Mouse (Mus musculus) embryonic facial prominence, embryonic 14.5 days (tissue): ENCODE measurements at regions not wholly inside any gene's neighbourhood (a gene's known extent, or its start where the extent isn't known, plus 50 kb on each side); places are given as distances from the start of the nearest gene placed in this dataset.

ENCODE experiments used
- ATAC-seq: fragments of 200-750 bp; cut with Nextera tagmentation; 2 replicates; pipeline ENCODE4 v1.8.0; 2017; ENCODE audit warnings: low read depth, moderate number of reproducible peaks, moderate TSS enrichment
- DNase-seq: peaks from one replicate; pipeline ENCODE4 v3.0.0-alpha.2; 2015; ENCODE audit warnings: low spot score
- H3K27ac ChIP-seq: fragments of 300-500 bp; sonication (generic); replicated peaks from 2 replicates; pipeline ENCODE4 v1.5.1; 2014; ENCODE audit warnings: low read depth, mild to moderate bottlenecking, low read length, moderate library complexity
- H3K27me3 ChIP-seq: fragments of 300-500 bp; sonication (generic); replicated peaks from 2 replicates; pipeline ENCODE4 v1.6.1; 2014; ENCODE audit warnings: low read length; ENCODE audit not compliant: control insufficient read depth, insufficient read depth
- H3K36me3 ChIP-seq: fragments of 300-500 bp; sonication (generic); 2 replicates; pipeline ENCODE4 v1.6.1; 2014; ENCODE audit warnings: low read length, mixed read lengths; ENCODE audit not compliant: control insufficient read depth, insufficient read depth
- H3K4me1 ChIP-seq: fragments of 300-500 bp; sonication (generic); 2 replicates; pipeline ENCODE4 v1.6.1; 2014; ENCODE audit warnings: antibody characterized with exemption, low read length; ENCODE audit not compliant: control insufficient read depth, insufficient read depth
- H3K4me2 ChIP-seq: fragments of 300-500 bp; sonication (generic); 2 replicates; pipeline ENCODE4 v1.6.1; 2014; ENCODE audit warnings: low read depth, mild to moderate bottlenecking, low read length, moderate library complexity, mixed read lengths
- H3K4me3 ChIP-seq: fragments of 300-500 bp; sonication (generic); 2 replicates; pipeline ENCODE4 v1.5.1; 2014; ENCODE audit warnings: low read depth, mild to moderate bottlenecking, low read length
- H3K9ac ChIP-seq: fragments of 300-500 bp; sonication (generic); 2 replicates; pipeline ENCODE4 v1.6.1; 2014; ENCODE audit warnings: low read depth, mild to moderate bottlenecking, low read length, moderate library complexity, mixed read lengths
- H3K9me3 ChIP-seq: fragments of 300-500 bp; sonication (generic); 2 replicates; pipeline ENCODE4 v1.6.1; 2016; ENCODE audit warnings: low read length; ENCODE audit not compliant: control insufficient read depth
- WGBS: fragments of 180-500 bp; shearing (Covaris S2); extraction: QIAGEN DNeasy Blood & Tissue Kit; methylation state at CpG from one replicate; pipeline ENCODE4 v1.1.7; 2014; 5-methylcytosine and 5-hydroxymethylcytosine counted together

DNA sequence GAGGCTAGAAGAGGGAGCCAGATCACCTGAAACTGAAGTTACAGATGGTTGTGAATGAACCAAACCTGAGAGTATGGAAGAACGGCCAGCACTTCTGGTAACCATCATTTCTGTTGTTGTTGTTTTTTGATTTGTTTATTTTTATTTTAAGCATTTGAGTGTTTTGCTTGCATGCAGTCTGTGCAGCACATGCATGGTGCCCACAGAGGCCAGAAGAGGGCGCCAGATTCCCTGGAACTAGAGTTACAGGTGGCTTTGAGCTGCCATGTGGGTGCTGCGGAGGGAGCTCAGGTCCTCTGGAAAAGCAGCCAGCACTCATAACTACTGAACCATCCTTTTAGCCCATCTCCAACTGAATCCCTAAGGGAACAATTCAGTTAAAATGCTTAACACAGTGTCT lies 159.7 kb downstream of the Gpat3 start:
- Histone ChIP-seq H3K4me2 (no peak overlapping the region), H3K27ac (no peak overlapping the region), H3K4me3 (no peak overlapping the region), H3K36me3 (no peaks in the 10 kb centered on the region), H3K9ac (no peak overlapping the region), H3K4me1 (no peaks in the 10 kb centered on the region), H3K9me3 (no peaks in the 10 kb centered on the region), H3K27me3 (no peaks in the 10 kb centered on the region)
- DNase-seq (no peak), ATAC-seq (no peak)
- WGBS: 58% methylated on average over 3 of the region's 3 CpGs

- DNase-seq (no peak), ATAC-seq (no peak)
- Histone ChIP-seq H3K4me1 (no peaks in the 10 kb centered on the region), H3K9ac (no peak overlapping the region), H3K36me3 (no peaks in the 10 kb centered on the region), H3K27ac (no peak overlapping the region), H3K4me2 (no peak overlapping the region), H3K27me3 (no peaks in the 10 kb centered on the region), H3K4me3 (no peak overlapping the region), H3K9me3 (no peaks in the 10 kb centered on the region)
- WGBS: 86% methylated on average over 6 of the region's 6 CpGs
Measured at GRCm38 (mm10) chr5:101000436-101000835, 154.9 kb downstream of the Gpat3 start.

DNA sequence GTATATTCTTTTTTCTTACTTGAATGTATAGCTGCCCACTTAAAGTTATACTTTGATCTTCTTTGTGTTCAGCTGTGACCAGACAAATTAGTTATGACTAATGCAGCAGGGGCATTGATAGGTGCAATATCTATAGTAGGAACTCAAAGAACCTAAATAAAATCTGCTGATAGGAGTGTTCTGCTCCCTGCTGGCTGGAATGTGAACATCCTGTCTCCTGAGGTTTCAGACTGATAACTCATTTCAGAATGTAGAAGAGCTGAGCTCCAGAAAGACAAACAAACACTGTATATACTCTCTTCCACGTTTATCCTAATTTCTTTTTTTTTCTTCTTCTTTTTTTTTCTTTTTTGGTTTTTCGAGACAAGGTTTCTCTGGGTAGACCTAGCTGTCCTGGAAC lies 146.9 kb downstream of the Gpat3 start:
- no peak overlapping the region for H3K27ac ChIP-seq
- WGBS: 77% methylated on average over 2 of the region's 2 CpGs
- no peak overlapping the region for H3K4me2 ChIP-seq
- no peaks in the 10 kb centered on the region for H3K9me3 ChIP-seq
- H3K4me3 ChIP-seq: no peak overlapping the region
- no peaks in the 10 kb centered on the region for H3K4me1 ChIP-seq
- H3K27me3 ChIP-seq: no peaks in the 10 kb centered on the region
- DNase-seq (no peak), ATAC-seq (no peak)
- H3K36me3 ChIP-seq: no peaks in the 10 kb centered on the region
- H3K9ac ChIP-seq: no peak overlapping the region

DNA sequence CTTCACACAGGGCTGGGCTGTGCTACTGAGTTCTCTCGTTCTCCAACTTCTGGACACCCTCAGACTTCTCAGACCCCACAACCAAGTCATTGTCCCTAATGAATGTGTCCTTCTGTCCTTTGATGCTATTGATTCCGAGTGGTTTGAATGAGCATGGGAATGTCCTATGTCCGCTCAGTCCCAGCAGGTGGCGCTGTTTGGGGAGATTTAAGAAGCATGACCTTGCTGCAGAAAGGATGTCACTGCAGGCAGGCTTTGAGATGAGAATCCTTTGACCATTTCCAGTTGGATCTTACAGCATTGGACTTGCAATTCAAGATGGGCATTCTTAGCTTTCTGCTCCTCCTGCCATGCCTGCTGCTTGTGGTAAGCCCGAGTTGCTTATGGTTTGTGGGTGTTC lies 146.1 kb downstream of the Gpat3 start:
- no peaks in the 10 kb centered on the region for H3K27me3 ChIP-seq
- H3K9me3 ChIP-seq: no peaks in the 10 kb centered on the region
- H3K4me2 ChIP-seq: no peak overlapping the region
- H3K4me1 ChIP-seq: no peaks in the 10 kb centered on the region
- ATAC-seq (no peak), DNase-seq (peak; percentile 36)
- 20% methylated on average over 5 of the region's 5 CpGs for WGBS
- no peak overlapping the region for H3K9ac ChIP-seq
- no peak overlapping the region for H3K27ac ChIP-seq
- H3K36me3 ChIP-seq: no peaks in the 10 kb centered on the region
- H3K4me3 ChIP-seq: no peak overlapping the region

- no peak for ATAC-seq
- H3K9me3 ChIP-seq: no peaks in the 10 kb centered on the region
- no peaks in the 10 kb centered on the region for H3K27me3 ChIP-seq
- H3K27ac ChIP-seq: no peak overlapping the region
- H3K4me1 ChIP-seq: no peaks in the 10 kb centered on the region
- DNase-seq: no peak
- no peak overlapping the region for H3K4me2 ChIP-seq
- H3K4me3 ChIP-seq: no peak overlapping the region
- 56% methylated on average over 10 of the region's 10 CpGs for WGBS
- no peaks in the 10 kb centered on the region for H3K36me3 ChIP-seq
- H3K9ac ChIP-seq: no peak overlapping the region
Measured at GRCm38 (mm10) chr5:100982573-100982936, 137.0 kb downstream of the Gpat3 start.

GRCm38 (mm10) chr5:100981849-100982572 lies 136.5 kb downstream of the Gpat3 start:
- H3K27me3 ChIP-seq: no peaks in the 10 kb centered on the region
- H3K4me3 ChIP-seq: no peak overlapping the region
- DNase-seq (no peak), ATAC-seq (no peak)
- H3K36me3 ChIP-seq: no peaks in the 10 kb centered on the region
- H3K9me3 ChIP-seq: no peaks in the 10 kb centered on the region
- 62% methylated on average over 18 of the region's 18 CpGs for WGBS
- no peak overlapping the region for H3K27ac ChIP-seq
- H3K9ac ChIP-seq: no peak overlapping the region
- H3K4me1 ChIP-seq: no peaks in the 10 kb centered on the region
- no peak overlapping the region for H3K4me2 ChIP-seq

- Histone ChIP-seq H3K27me3 (no peaks in the 10 kb centered on the region), H3K9ac (no peak overlapping the region), H3K36me3 (no peaks in the 10 kb centered on the region), H3K4me1 (no peaks in the 10 kb centered on the region), H3K4me2 (no peak overlapping the region), H3K4me3 (no peak overlapping the region), H3K9me3 (no peaks in the 10 kb centered on the region), H3K27ac (no peak overlapping the region)
- no peak for DNase-seq
- WGBS: 48% methylated on average over 2 of the region's 2 CpGs
- no peak for ATAC-seq
Measured at GRCm38 (mm10) chr5:100976736-100977135, 131.2 kb downstream of the Gpat3 start.

- Histone ChIP-seq H3K27ac (no peak overlapping the region), H3K4me2 (no peak overlapping the region), H3K9me3 (no peaks in the 10 kb centered on the region), H3K27me3 (no peaks in the 10 kb centered on the region), H3K4me1 (no peaks in the 10 kb centered on the region), H3K4me3 (no peak overlapping the region), H3K9ac (no peak overlapping the region), H3K36me3 (no peaks in the 10 kb centered on the region)
- no peak for ATAC-seq
- 56% methylated on average over 15 of the region's 15 CpGs for WGBS
- DNase-seq: no peak
Measured at GRCm38 (mm10) chr5:100951210-100951609, 105.7 kb downstream of the Gpat3 start.
